Comparison of ENCODE assay signal across 9 mouse cellular contexts in genomic region chr6:39118456-39118881, GRCm38 (mm10). TPM values are rescaled to one million over a fixed set of nuclear protein-coding genes. Genes with fewer than 3 reads are reported as not detected.
DNase-seq lines count a peak whose midpoint lies in the region; ATAC-seq and TF ChIP-seq lines count a peak whose summit lies in the region.
"Had no signal": no experiment of that assay in that cellular context is flagged by ENCODE, and none has a peak within 500 bp of the region (broad histone marks: within the 10 kb centered on the region; RNA-seq: fewer than 3 reads in every experiment).

No protein-coding gene starts in this region.

- H3K9ac ChIP-seq in MEL (ENCODE audit: control insufficient read depth, low read depth, low read length, poor library complexity, severe bottlenecking) = peak overlapping the region; percentile 91
- H3K9ac ChIP-seq in forebrain, embryonic 11.5 days (ENCODE audit: low read length) = peak overlapping the region; percentile 56
- H3K9ac ChIP-seq in hindbrain, embryonic 16.5 days (ENCODE audit: low read depth, low read length) = peak overlapping the region; percentile 72
- peak overlapping the region; percentile 58 for H3K9ac ChIP-seq in midbrain, embryonic 11.5 days (ENCODE audit: low read length)

- no peaks in the 10 kb centered on the region for H3K9me3 ChIP-seq in MEL (replicated peaks; ENCODE audit: insufficient read depth, low read length)
- H3K9me3 ChIP-seq in forebrain, embryonic 11.5 days (ENCODE audit: control insufficient read depth, low read length) = peaks cover 4% of the 10 kb centered on the region; the same call in 1 of the 2 replicates
- H3K9me3 ChIP-seq in hindbrain, embryonic 16.5 days (ENCODE audit: control insufficient read depth, low read length) = peaks cover 4% of the 10 kb centered on the region
- 0 out of 2 replicates have a peak, but pooled peaks cover 3% of the 10 kb centered on the region for H3K9me3 ChIP-seq in midbrain, embryonic 11.5 days (ENCODE audit: control insufficient read depth, low read length)

- ATAC-seq in forebrain, embryonic 11.5 days (replicated peaks; ENCODE audit: low FRiP score) = peak; percentile 12; the same call in 1 of the 2 replicates
- ATAC-seq in hindbrain, embryonic 16.5 days = peak; percentile 35; the same call in 1 of the 2 replicates
- peak; percentile 16; the same call in 1 of the 2 replicates for ATAC-seq in midbrain, embryonic 11.5 days (ENCODE audit: low FRiP score)

- no peaks in the 10 kb centered on the region for H3K27me3 ChIP-seq in kidney, adult 2 months (replicated peaks; ENCODE audit: control insufficient read depth, insufficient read depth, low read length)
- 0 out of 4 replicates have a peak, but pooled peaks cover 0 to 1% of the 10 kb centered on the region in 2 experiments for H3K27me3 ChIP-seq in MEL (ENCODE audit: control insufficient read depth in 1 of 2, insufficient read depth in 2 of 2, low read length in 2 of 2)
- peaks cover 27% of the 10 kb centered on the region for H3K27me3 ChIP-seq in forebrain, embryonic 11.5 days (ENCODE audit: control insufficient read depth, insufficient read depth, low read length)
- H3K27me3 ChIP-seq in hindbrain, embryonic 16.5 days (replicated peaks; ENCODE audit: control insufficient read depth, insufficient read depth, low read length) = peaks cover 21% of the 10 kb centered on the region
- peaks cover 30% of the 10 kb centered on the region for H3K27me3 ChIP-seq in midbrain, embryonic 11.5 days (ENCODE audit: control insufficient read depth, insufficient read depth, low read length)

- peak overlapping the region; percentile 80 for H3K4me3 ChIP-seq in kidney, adult 2 months (ENCODE audit: insufficient read depth, low read depth, low read length)
- H3K4me3 ChIP-seq in MEL (ENCODE audit: control insufficient read depth in 1 of 2, insufficient read depth in 1 of 2, low read depth in 2 of 2, low read length in 2 of 2) = peak overlapping the region; percentile 87 to 98; a peak in 3 of 4 replicates
- peak overlapping the region; percentile 64 for H3K4me3 ChIP-seq in forebrain, embryonic 11.5 days (ENCODE audit: low read depth, low read length)
- peak overlapping the region; percentile 65 for H3K4me3 ChIP-seq in hindbrain, embryonic 16.5 days (ENCODE audit: low read length)
- peak overlapping the region; percentile 57 for H3K4me3 ChIP-seq in midbrain, embryonic 11.5 days (ENCODE audit: low read depth, low read length)

- no peak for TF ChIP-seq RAD21 in MEL (IDR thresholded peaks at IDR 0.05; ENCODE audit: low read depth, low read length)

- no peak for TF ChIP-seq POLR2A in kidney, adult 2 months (IDR thresholded peaks at IDR 0.05; ENCODE audit: low read depth, low read length)
- TF ChIP-seq POLR2A in MEL (IDR thresholded peaks at IDR 0.05; ENCODE audit: control insufficient read depth in 1 of 2, insufficient read depth in 1 of 2, low read depth in 1 of 2, low read length in 2 of 2, poor library complexity in 1 of 2) = no peak; a peak in 1 of 4 replicates

- no peaks in the 10 kb centered on the region for H3K36me3 ChIP-seq in kidney, adult 2 months (ENCODE audit: control insufficient read depth, insufficient read depth, low read length)
- no peaks in the 10 kb centered on the region for H3K36me3 ChIP-seq in MEL (ENCODE audit: control insufficient read depth in 1 of 2, insufficient read depth in 2 of 2, low read length in 2 of 2)
- no peaks in the 10 kb centered on the region for H3K36me3 ChIP-seq in forebrain, embryonic 11.5 days (ENCODE audit: control insufficient read depth, insufficient read depth, low read length)
- H3K36me3 ChIP-seq in hindbrain, embryonic 16.5 days (ENCODE audit: control insufficient read depth, insufficient read depth, low read length) = no peaks in the 10 kb centered on the region
- H3K36me3 ChIP-seq in midbrain, embryonic 11.5 days (ENCODE audit: control insufficient read depth, insufficient read depth, low read length) = no peaks in the 10 kb centered on the region
- H3K36me3 ChIP-seq: G1E had no signal

- no peak for DNase-seq in kidney, adult 2 months
- DNase-seq in kidney, postnatal 25 days = no peak
- no peak for DNase-seq in MEL (ENCODE audit: low read depth, low spot score)
- DNase-seq in forebrain, embryonic 11.5 days (ENCODE audit: low spot score) = no peak
- peak; percentile 94 for DNase-seq in midbrain, embryonic 11.5 days (ENCODE audit: low spot score, missing footprints)
- DNase-seq in Muller cell, postnatal 12 days (ENCODE audit: inconsistent ontology term) = no peak
- no peak for DNase-seq in T-cell, adult 2 months (ENCODE audit: low spot score)

- peaks cover 6% of the 10 kb centered on the region; the same call in 1 of the 2 replicates for H3K4me1 ChIP-seq in kidney, adult 2 months (ENCODE audit: control insufficient read depth, insufficient read depth, low read length)
- H3K4me1 ChIP-seq in MEL (ENCODE audit: control insufficient read depth in 1 of 2, insufficient read depth in 2 of 2, low read length in 2 of 2) = peaks cover 0 to 4% of the 10 kb centered on the region in 2 experiments; a peak in 1 of 4 replicates
- peaks cover 3% of the 10 kb centered on the region; the same call in 1 of the 2 replicates for H3K4me1 ChIP-seq in forebrain, embryonic 11.5 days (replicated peaks; ENCODE audit: control insufficient read depth, insufficient read depth, low read length)
- peaks cover 4% of the 10 kb centered on the region for H3K4me1 ChIP-seq in hindbrain, embryonic 16.5 days (ENCODE audit: control insufficient read depth, insufficient read depth, low read depth, low read length)
- no peaks in the 10 kb centered on the region for H3K4me1 ChIP-seq in midbrain, embryonic 11.5 days (ENCODE audit: control insufficient read depth, insufficient read depth, low read length)

- WGBS in kidney, adult 2 months = 7% methylated on average over 49 of the region's 49 CpGs
- WGBS in forebrain, embryonic 11.5 days = 10% methylated on average over 49 of the region's 49 CpGs
- 12% methylated on average over 48 of the region's 49 CpGs for whole genome bisulfite sequencing in hindbrain, embryonic 16.5 days
- WGBS in midbrain, embryonic 11.5 days = 10% methylated on average over 49 of the region's 49 CpGs

- peak overlapping the region; percentile 59 for H3K4me2 ChIP-seq in forebrain, embryonic 11.5 days (ENCODE audit: low read depth, low read length, severe bottlenecking)
- peak overlapping the region; percentile 77 for H3K4me2 ChIP-seq in hindbrain, embryonic 16.5 days (ENCODE audit: low read length)
- peak overlapping the region; percentile 52 for H3K4me2 ChIP-seq in midbrain, embryonic 11.5 days

- TF ChIP-seq CTCF in kidney, adult 2 months (conservative IDR thresholded peaks at IDR 0.05; ENCODE audit: insufficient read depth, insufficient read length, low read depth, low read length) = no peak
- TF ChIP-seq CTCF in MEL (IDR thresholded peaks at IDR 0.05 in 2 of 3, conservative IDR thresholded peaks at IDR 0.05 in 1 of 3; ENCODE audit: control insufficient read depth in 1 of 3, insufficient read depth in 1 of 3, low read depth in 2 of 3, low read length in 3 of 3, poor library complexity in 1 of 3, severe bottlenecking in 1 of 3) = no peak

- H3K27ac ChIP-seq in kidney, adult 2 months (ENCODE audit: insufficient read depth, low read depth, low read length) = peak overlapping the region; percentile 77
- no peak overlapping the region for H3K27ac ChIP-seq in MEL (ENCODE audit: control insufficient read depth, low read depth, low read length)
- H3K27ac ChIP-seq in forebrain, embryonic 11.5 days (ENCODE audit: low read depth, low read length) = no peak overlapping the region
- H3K27ac ChIP-seq in hindbrain, embryonic 16.5 days (ENCODE audit: low read depth, low read length) = no peak overlapping the region
- H3K27ac ChIP-seq in midbrain, embryonic 11.5 days (ENCODE audit: low read depth, low read length) = no peak overlapping the region

- no peaks in the 10 kb centered on the region; the same call in 1 of the 2 replicates for H3K79me2 ChIP-seq in MEL (ENCODE audit: control insufficient read depth, insufficient read depth, low read length, poor library complexity)

- TF ChIP-seq EP300 in MEL (IDR thresholded peaks at IDR 0.05; ENCODE audit: low read depth in 1 of 2, low read length in 2 of 2) = no peak

TF ChIP-seq in MEL, 35 proteins besides CTCF, POLR2A, EP300 and RAD21:
- no peak for TF ChIP-seq ELF1 (IDR thresholded peaks at IDR 0.05; ENCODE audit: low read depth, low read length)

RNA-seq across cellular contexts. Expression of gene Parp12, which starts 0.3 kb away (rescaled TPM):
- 18.8 and 20.1 TPM in 2 replicates for polyA plus RNA-seq in kidney, adult 2 months (2012; rRNA removed)
- 4.2 and 5.2 TPM in 2 replicates for total RNA-seq in MEL (2012; rRNA removed)
- polyA plus RNA-seq in MEL (2012; ENCODE audit: insufficient read depth in 1 of 2, insufficient read length in 2 of 2, low read depth in 1 of 2, low replicate concordance in 2 of 2, missing spikeins in 1 of 2) = 1 to 10 TPM in 1 of 2 experiments, not detected in 1; 8.6 TPM
- 2.6 and 3.1 TPM in 2 replicates for polyA plus RNA-seq in forebrain, embryonic 11.5 days (2014; fragmentation: Nextera tagmentation; extraction: Ambion mirVana)
- 2.4 and 3.0 TPM in 2 replicates for polyA plus RNA-seq in hindbrain, embryonic 16.5 days (2015; fragmentation: Nextera tagmentation; extraction: Ambion mirVana)
- polyA plus RNA-seq in midbrain, embryonic 11.5 days (2014; fragmentation: Nextera tagmentation; extraction: Ambion mirVana) = 2.0 and 3.1 TPM in 2 replicates
- total RNA-seq: G1E had no signal
- polyA plus RNA-seq: G1E had no signal
